Mouse (Mus musculus) hindbrain, embryonic 13.5 days (tissue): ENCODE measurements around the gene Tnk1. TPM values are rescaled to one million over a fixed set of nuclear protein-coding genes. Genes with fewer than 3 reads are reported as not detected.
"Not testable (repeated sequence)": the region's sequence is repeated elsewhere in the genome, so short reads cannot be mapped to it uniquely, and the experiment has no call there.

ENCODE experiments used
- ATAC-seq: fragments of 200-750 bp; cut with Nextera tagmentation; 2 replicates; pipeline ENCODE4 v1.8.0; 2017; ENCODE audit warnings: moderate TSS enrichment; ENCODE audit not compliant: low FRiP score
- H3K27ac ChIP-seq: fragments of 300-500 bp; sonication (generic); 2 replicates; pipeline ENCODE4 v1.5.1; 2015; ENCODE audit warnings: inconsistent platforms, mild to moderate bottlenecking, moderate library complexity
- H3K27me3 ChIP-seq: fragments of 300-500 bp; sonication (generic); 2 replicates; pipeline ENCODE4 v1.6.1; 2015; ENCODE audit warnings: mild to moderate bottlenecking, inconsistent platforms
- H3K36me3 ChIP-seq: fragments of 300-500 bp; sonication (generic); 2 replicates; pipeline ENCODE4 v1.6.1; 2015; ENCODE audit warnings: mild to moderate bottlenecking, inconsistent platforms
- H3K4me1 ChIP-seq: fragments of 300-500 bp; sonication (generic); replicated peaks from 2 replicates; pipeline ENCODE4 v1.6.1; 2015; ENCODE audit warnings: inconsistent platforms
- H3K4me2 ChIP-seq: fragments of 300-500 bp; sonication (generic); 2 replicates; pipeline ENCODE4 v1.6.1; 2015; ENCODE audit warnings: inconsistent platforms, mild to moderate bottlenecking, moderate library complexity
- H3K4me3 ChIP-seq: fragments of 300-500 bp; sonication (generic); 2 replicates; pipeline ENCODE4 v1.5.1; 2015; ENCODE audit warnings: mild to moderate bottlenecking, inconsistent platforms
- H3K9ac ChIP-seq: fragments of 300-500 bp; sonication (generic); 2 replicates; pipeline ENCODE4 v1.6.1; 2015; ENCODE audit warnings: mild to moderate bottlenecking, inconsistent platforms
- H3K9me3 ChIP-seq: fragments of 300-500 bp; sonication (generic); 2 replicates; pipeline ENCODE4 v1.6.1; 2016; ENCODE audit warnings: inconsistent platforms
- WGBS: fragments of 180-500 bp; shearing (Covaris S2); methylation state at CpG from one replicate; pipeline ENCODE4 v1.1.7; 2015; 5-methylcytosine and 5-hydroxymethylcytosine counted together
- polyA plus RNA-seq: library from polyadenylated mRNA; unstranded; fragments of >200 nt; fragmentation: Nextera tagmentation; extraction: Ambion mirVana; gene quantifications from 2 replicates; pipeline ENCODE4 v1.2.1, GENCODE M21; 2015

The Tnk1 gene
- polyA plus RNA-seq, 1 experiment from 2014 or later = 0.23 TPM

DNA sequence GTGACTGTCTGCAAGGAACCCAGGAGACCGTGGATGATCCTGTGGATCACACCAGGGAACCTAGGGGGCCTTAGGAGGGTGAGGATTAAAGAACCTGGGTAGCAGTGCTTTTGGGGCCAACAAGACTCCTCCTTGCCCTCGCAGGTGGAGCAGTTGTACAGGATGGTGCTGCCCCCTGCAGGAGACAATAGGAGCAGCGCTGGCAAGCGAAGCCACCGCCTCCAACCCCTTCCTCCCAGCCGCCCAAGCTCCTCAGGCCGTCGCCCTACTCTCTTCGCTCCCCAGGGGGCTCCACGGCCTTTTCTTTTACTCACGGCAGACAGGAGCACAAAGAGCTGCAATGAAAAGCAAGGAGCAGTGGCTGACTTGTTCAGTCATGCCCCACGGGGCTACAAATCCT, 18.3 kb upstream of the Tnk1 start:
- Histone ChIP-seq H3K4me2 (peak overlapping the region; percentile 33), H3K9ac (0 out of 2 replicates have a peak overlapping the region, but pooled peaks have one; percentile 24), H3K4me3 (peak overlapping the region; percentile 12; the same call in 1 of the 2 replicates), H3K27me3 (peaks cover 26% of the 10 kb centered on the region), H3K4me1 (peaks cover 36% of the 10 kb centered on the region), H3K36me3 (no peaks in the 10 kb centered on the region), H3K27ac (no peak overlapping the region), H3K9me3 (no peaks in the 10 kb centered on the region)
- 2% methylated on average over 12 of the region's 12 CpGs for WGBS
- peak; percentile 45; the same call in 1 of the 2 replicates for ATAC-seq

DNA sequence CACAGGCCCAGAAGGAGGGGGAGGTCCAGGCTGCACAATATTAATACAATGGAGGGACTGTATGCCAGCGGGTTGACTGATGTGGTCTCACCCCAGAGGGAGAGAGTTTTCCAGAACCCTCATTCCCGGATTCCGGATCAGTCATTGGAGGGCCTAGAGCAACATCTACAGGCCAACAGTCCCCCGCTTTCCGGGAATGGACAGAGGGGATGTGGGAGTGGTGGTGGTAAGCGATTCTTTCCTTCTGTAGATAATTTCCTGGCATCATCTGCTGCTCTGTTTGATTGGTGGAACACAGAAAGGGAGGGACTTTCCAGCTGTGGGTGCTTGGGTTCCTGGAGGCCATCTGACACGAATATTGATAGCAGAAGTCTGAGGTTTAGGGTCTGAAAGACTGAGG, 17.7 kb upstream of the Tnk1 start:
- Histone ChIP-seq H3K4me2 (no peak overlapping the region), H3K9ac (0 out of 2 replicates have a peak overlapping the region, but pooled peaks have one; percentile 24), H3K27ac (no peak overlapping the region), H3K27me3 (peaks cover 19% of the 10 kb centered on the region), H3K36me3 (no peaks in the 10 kb centered on the region), H3K9me3 (no peaks in the 10 kb centered on the region), H3K4me3 (no peak overlapping the region), H3K4me1 (peaks cover 29% of the 10 kb centered on the region)
- 68% methylated on average over 7 of the region's 7 CpGs for WGBS
- no peak for ATAC-seq

DNA sequence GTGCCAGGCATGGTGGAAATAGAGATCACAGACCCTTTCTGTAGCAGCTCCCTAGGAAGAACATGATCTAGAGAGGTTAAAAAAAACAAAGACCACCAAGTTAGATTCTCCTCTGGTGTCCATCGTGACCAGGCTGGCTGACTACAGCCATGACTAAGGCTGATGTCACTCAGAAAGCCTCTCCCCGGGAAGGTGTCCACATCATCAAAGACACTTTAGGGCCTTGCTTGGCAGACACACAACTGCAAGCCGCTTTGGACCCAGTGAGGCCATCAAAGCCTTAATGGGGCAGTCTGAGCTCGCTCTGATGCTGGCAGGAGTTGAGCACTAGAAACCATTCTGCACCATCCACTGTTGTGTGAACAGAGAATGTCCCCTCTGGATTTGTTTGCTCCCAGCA, 13.9 kb upstream of the Tnk1 start:
- no peak for ATAC-seq
- Histone ChIP-seq H3K4me1 (peaks cover 4% of the 10 kb centered on the region; the same call in 1 of the 2 replicates), H3K36me3 (no peaks in the 10 kb centered on the region), H3K27me3 (no peaks in the 10 kb centered on the region; the same call in 1 of the 2 replicates), H3K9me3 (no peaks in the 10 kb centered on the region), H3K9ac (no peak overlapping the region), H3K4me3 (no peak overlapping the region), H3K27ac (no peak overlapping the region), H3K4me2 (no peak overlapping the region)
- WGBS = 85% methylated on average over 4 of the region's 4 CpGs

DNA sequence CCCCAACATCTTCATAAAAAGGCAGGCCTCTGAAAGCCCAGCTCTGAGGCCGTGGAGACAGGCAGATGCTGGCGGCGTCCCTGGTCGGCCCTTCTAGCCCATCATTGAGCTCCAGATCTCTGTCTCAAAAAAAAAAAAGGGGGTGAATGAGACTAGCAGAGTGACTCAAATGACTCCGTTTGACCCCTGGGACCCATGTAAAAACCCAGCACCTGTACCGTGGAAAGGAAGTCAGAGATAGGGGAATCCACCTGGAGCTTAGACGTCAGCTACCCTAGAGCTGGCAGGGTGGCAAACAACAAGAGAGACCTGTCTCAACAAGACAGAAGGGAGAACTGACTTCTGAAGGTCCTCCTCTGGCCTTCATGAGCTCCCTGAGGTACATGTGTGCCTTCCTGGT, 13.3 kb upstream of the Tnk1 start:
- no peak for ATAC-seq
- 88% methylated on average over 7 of the region's 7 CpGs for WGBS
- Histone ChIP-seq H3K27ac (no peak overlapping the region), H3K27me3 (no peaks in the 10 kb centered on the region; the same call in 1 of the 2 replicates), H3K9ac (no peak overlapping the region), H3K9me3 (no peaks in the 10 kb centered on the region), H3K36me3 (no peaks in the 10 kb centered on the region), H3K4me1 (no peaks in the 10 kb centered on the region), H3K4me2 (no peak overlapping the region), H3K4me3 (no peak overlapping the region)

DNA sequence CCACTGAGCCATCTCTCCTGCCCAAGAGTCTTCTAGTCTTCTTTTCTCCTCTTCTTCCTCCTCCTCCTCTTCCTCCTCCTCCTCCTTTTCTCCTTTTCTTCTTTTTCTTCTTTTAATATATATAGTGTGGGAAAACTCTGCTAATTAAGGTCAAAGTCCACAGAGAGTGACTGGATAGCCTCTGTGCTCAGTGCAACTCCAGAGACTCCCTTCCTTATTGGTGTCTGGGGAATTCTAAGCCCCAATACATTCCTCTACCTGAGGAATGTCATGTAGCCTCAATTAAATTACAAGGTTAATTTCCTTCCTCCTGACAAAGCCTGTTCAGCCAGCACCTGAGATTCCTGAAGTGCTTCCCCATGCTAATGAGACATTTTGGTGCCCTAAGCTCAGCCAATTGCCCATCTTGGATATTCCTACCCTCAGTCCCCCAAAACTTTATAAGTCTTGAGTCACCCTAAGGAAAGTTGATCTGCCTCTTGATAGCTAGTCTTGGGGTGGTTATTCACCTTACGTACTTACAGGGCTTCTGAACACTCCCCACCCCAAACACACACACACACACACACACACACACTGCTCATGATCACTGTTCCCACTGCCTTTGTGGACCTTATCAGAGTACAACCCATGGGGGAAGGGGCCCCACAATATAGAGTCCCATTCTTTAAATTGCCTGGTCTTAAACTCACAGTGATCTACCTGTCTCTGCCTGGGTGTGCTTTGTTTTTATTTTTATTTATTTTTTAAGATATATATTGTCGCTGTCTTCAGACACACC, 11.9 kb upstream of the Tnk1 start:
- H3K27ac ChIP-seq = no peak overlapping the region
- ATAC-seq = no peak
- 94% methylated on average over 2 of the region's 2 CpGs for WGBS

DNA sequence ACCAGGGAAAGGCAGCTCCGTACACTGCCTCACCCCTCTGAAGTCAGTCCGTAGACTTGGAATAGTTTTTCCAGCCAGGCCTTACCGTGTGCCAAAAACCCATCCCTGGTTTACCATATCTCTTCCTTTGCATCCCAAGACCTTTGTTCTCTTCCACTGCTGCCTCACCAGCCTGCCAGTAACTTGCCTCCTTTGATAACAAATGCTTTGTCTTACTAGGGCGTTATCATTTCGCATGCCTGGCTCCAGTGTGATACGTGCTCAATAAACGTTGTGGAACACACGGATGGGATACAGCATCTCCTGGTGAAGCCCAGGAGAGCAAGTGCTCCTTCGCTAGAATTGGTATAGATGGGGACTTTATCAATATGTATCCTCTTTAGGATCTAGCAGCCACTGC, 8.8 kb upstream of the Tnk1 start:
- no peaks in the 10 kb centered on the region for H3K9me3 ChIP-seq

More for the DNA sequence above, 11.9 kb upstream of the Tnk1 start:
- Histone ChIP-seq H3K9ac (no peak overlapping the region), H3K4me3 (no peak overlapping the region), H3K36me3 (no peaks in the 10 kb centered on the region), H3K27me3 (no peaks in the 10 kb centered on the region; the same call in 1 of the 2 replicates), H3K9me3 (no peaks in the 10 kb centered on the region), H3K4me1 (no peaks in the 10 kb centered on the region), H3K4me2 (no peak overlapping the region)

DNA sequence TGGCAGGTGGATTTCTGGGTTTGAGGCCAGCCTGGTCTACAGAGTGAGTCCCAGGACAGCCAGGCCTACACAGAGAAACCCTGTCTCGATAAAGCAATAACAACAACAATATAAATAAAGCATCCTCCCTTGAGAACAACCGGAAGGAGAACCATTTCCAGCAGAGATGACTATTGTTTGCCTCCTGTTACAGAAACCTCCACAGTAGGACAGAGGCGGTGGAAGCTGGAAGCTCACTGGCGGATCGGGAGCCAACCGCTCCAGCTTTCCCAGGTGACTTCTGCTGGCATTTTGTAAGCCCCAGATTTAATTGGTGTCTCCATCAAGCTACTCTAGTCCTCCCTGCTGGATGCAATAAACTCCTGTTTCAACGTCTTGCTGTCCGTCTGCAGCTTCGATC, 7.0 kb upstream of the Tnk1 start:
- 79% methylated on average over 9 of the region's 9 CpGs for WGBS
- no peak overlapping the region for H3K27ac ChIP-seq
- no peaks in the 10 kb centered on the region for H3K9me3 ChIP-seq
- no peaks in the 10 kb centered on the region; the same call in 1 of the 2 replicates for H3K27me3 ChIP-seq
- no peak overlapping the region for H3K4me2 ChIP-seq
- H3K4me1 ChIP-seq = no peaks in the 10 kb centered on the region
- ATAC-seq = no peak
- H3K36me3 ChIP-seq = no peaks in the 10 kb centered on the region
- no peak overlapping the region for H3K4me3 ChIP-seq
- no peak overlapping the region; the same call in 1 of the 2 replicates for H3K9ac ChIP-seq

More for the DNA sequence above, 8.8 kb upstream of the Tnk1 start:
- ATAC-seq = no peak
- Histone ChIP-seq H3K9ac (0 out of 2 replicates have a peak overlapping the region, but pooled peaks have one; percentile 39), H3K27ac (no peak overlapping the region), H3K4me1 (no peaks in the 10 kb centered on the region), H3K36me3 (no peaks in the 10 kb centered on the region), H3K4me3 (no peak overlapping the region), H3K27me3 (no peaks in the 10 kb centered on the region; the same call in 1 of the 2 replicates), H3K4me2 (no peak overlapping the region)
- WGBS = 73% methylated on average over 9 of the region's 9 CpGs

DNA sequence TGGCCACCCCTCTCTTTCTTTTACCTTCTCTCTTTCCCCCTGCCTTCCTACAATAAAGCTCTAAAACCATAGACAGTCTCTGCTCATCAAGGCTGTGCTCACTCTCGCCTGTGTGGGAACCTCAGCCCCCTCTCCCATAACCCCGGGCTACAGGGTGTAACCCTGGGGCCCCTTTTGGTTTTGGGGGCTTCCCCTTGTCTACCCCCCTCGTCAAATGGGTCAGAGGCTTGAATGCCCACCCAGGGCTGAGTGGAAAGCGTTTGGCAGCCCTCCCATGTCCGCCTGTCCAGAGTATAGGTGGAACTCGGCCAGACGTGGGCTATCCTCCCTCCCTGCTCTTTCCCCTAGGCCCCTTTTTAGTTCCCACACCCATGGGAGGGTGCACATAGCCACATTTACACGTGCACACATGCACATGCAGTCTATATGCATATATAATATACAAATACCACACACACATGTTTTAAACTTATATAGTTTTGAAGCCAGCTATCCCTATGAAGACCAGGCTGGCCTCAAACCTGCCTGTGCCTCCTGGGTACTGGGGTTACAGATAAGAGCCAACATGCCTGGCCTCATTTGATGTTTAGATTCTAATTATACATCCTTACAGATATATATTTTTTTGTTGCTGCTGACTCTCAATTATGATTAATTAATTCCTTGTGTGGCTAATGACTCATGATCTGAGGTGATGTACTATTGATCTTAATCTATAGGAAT, 5.8 kb upstream of the Tnk1 start:
- Histone ChIP-seq H3K4me2 (no peak overlapping the region), H3K27ac (no peak overlapping the region), H3K9ac (no peak overlapping the region), H3K4me3 (no peak overlapping the region), H3K9me3 (no peaks in the 10 kb centered on the region), H3K4me1 (no peaks in the 10 kb centered on the region), H3K36me3 (no peaks in the 10 kb centered on the region), H3K27me3 (peaks cover 6% of the 10 kb centered on the region)
- WGBS = 56% methylated on average over 8 of the region's 8 CpGs
- ATAC-seq = no peak

DNA sequence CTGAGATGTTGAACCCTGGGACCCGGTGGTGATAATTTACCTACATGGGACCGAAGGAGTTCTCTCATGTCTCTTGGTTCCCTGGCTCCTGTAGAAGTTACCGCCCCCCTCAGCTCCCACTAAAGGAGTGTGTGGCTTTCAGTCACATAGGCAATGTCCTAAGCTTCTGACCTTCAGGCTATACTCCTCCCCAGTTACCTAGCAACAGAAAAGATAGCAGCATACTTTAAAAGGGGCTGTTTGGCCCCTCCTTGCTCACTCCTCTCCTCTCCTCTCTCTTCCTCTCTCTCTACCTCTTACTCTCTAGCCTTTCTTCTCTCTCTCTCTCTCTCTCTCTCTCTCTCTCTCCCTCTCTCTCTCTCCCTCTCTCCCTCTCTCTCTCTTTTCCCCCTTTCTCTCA, 5.2 kb upstream of the Tnk1 start:
- not testable (repeated sequence) for H3K9ac ChIP-seq, ATAC-seq, H3K4me3 ChIP-seq, H3K4me1 ChIP-seq, H3K4me2 ChIP-seq, H3K9me3 ChIP-seq, H3K36me3 ChIP-seq, H3K27ac ChIP-seq
- 83% methylated on average over 3 of the region's 3 CpGs for WGBS
- H3K27me3 ChIP-seq = peaks cover 12% of the 10 kb centered on the region

DNA sequence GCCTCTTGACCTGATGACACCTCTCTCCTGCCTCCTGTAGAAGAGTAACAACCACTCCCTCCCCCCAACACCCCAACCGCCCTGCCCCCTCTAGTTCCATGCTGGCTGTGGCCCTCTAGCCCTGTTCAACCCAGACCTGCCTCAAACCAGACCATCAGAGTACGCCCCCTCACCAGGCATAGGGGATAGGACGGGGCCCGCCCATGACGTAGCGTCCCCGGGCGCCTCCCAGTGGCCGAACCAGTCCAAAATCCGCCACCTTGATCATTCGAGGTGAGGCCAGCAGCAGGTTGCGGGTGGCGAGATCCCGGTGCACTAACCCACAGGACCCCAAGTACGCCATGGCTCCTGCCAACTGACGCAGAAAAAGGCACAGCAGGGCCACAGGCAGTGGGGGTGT, 3.2 kb downstream of the Tnk1 start:
- no peak overlapping the region for H3K9ac ChIP-seq
- 17% methylated on average over 16 of the region's 16 CpGs for WGBS
- peaks cover 25% of the 10 kb centered on the region for H3K36me3 ChIP-seq
- H3K4me3 ChIP-seq = no peak overlapping the region
- H3K4me1 ChIP-seq = peaks cover 7% of the 10 kb centered on the region
- no peaks in the 10 kb centered on the region for H3K9me3 ChIP-seq
- H3K27me3 ChIP-seq = peaks cover 35% of the 10 kb centered on the region
- ATAC-seq = no peak
- H3K4me2 ChIP-seq = no peak overlapping the region
- no peak overlapping the region for H3K27ac ChIP-seq

DNA sequence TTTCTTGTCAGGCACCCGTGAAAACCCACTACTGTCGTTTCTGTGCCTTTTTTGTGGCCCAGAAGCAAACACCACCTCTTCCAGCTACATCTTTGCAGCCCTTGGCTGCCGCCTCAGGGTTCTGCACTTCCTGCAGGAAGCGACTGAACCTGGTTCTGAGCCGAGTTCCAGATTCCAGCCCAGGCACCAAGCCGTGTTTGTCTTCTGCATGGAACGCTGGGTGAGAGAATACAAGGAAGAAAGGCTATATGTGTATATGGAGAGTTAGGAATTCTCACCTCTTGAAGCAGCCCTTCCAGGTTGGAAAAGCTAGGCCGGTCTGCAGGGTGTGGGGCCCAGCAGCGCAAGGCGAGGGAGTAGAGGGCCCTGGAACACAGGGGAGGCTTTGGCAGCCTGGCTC, 3.9 kb downstream of the Tnk1 start:
- H3K27me3 ChIP-seq = peaks cover 32% of the 10 kb centered on the region
- H3K36me3 ChIP-seq = peaks cover 32% of the 10 kb centered on the region
- peaks cover 14% of the 10 kb centered on the region for H3K4me1 ChIP-seq
- H3K4me2 ChIP-seq = no peak overlapping the region
- WGBS = 88% methylated on average over 10 of the region's 10 CpGs
- H3K9ac ChIP-seq = no peak overlapping the region
- H3K9me3 ChIP-seq = no peaks in the 10 kb centered on the region
- no peak overlapping the region for H3K4me3 ChIP-seq
- H3K27ac ChIP-seq = no peak overlapping the region; the same call in 1 of the 2 replicates
- no peak for ATAC-seq

DNA sequence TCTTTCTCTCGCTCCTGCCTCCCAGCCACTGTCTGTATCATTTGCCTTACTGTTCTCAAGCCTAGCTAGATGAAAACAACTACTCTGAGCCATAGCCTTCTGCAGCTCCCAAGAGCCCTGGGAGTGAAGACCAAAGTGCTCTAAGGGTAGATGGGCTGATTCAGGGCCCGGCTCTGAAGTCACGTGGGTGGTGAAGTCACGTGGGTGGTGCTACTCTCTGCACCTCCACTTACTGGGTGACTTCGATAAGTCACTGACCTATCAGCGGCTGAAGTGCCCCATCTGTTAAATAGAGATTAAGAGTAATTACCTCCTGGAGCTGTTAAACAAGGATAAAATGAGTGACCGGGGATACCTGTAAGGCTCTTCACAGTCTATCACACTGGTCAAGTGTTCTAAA, 4.5 kb downstream of the Tnk1 start:
- no peaks in the 10 kb centered on the region for H3K9me3 ChIP-seq
- H3K36me3 ChIP-seq = peaks cover 39% of the 10 kb centered on the region
- no peak for ATAC-seq
- H3K27ac ChIP-seq = no peak overlapping the region
- no peak overlapping the region for H3K4me2 ChIP-seq
- H3K9ac ChIP-seq = no peak overlapping the region
- no peak overlapping the region for H3K4me3 ChIP-seq
- peaks cover 18% of the 10 kb centered on the region for H3K4me1 ChIP-seq
- WGBS = 78% methylated on average over 7 of the region's 7 CpGs
- peaks cover 26% of the 10 kb centered on the region for H3K27me3 ChIP-seq
